In the genomic region with DNA sequence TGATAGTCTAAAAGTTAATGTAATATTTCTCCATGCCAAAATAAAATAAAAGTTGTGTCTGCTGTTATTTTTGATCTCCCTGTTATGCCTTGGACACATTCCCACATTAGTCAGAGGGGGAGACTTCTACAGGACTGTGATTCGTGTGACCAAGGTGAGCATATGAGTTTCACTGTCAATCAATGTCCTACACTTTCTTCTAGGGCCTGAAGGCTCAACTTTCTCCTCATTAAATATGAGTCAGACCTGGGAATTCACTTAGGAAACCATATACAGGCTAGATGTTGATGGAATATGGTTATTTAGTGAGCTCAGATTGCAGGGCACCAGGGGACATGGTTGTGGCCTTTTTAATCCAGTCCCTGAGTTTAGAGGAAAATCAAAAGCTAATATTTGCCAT, we compare ENCODE assay signal across 14 mouse cellular contexts. TPM values are rescaled to one million over a fixed set of nuclear protein-coding genes. Genes with fewer than 3 reads are reported as not detected.
DNase-seq lines count a peak whose midpoint lies in the region; ATAC-seq lines count a peak whose summit lies in the region.
"Had no signal": no experiment of that assay in that cellular context is flagged by ENCODE, and none has a peak within 500 bp of the region (broad histone marks: within the 10 kb centered on the region; RNA-seq: fewer than 3 reads in every experiment).

No protein-coding gene starts in this region.

- no peak overlapping the region for H3K9ac ChIP-seq in hindbrain, embryonic 13.5 days
- no peak overlapping the region for H3K9ac ChIP-seq in midbrain, embryonic 14.5 days (replicated peaks; ENCODE audit: low read length)
- no peak overlapping the region for H3K9ac ChIP-seq in midbrain, embryonic 11.5 days (ENCODE audit: low read length)
- no peak overlapping the region for H3K9ac ChIP-seq in hindbrain, embryonic 16.5 days (ENCODE audit: low read depth, low read length)
- H3K9ac ChIP-seq in heart, embryonic 11.5 days (ENCODE audit: low read depth, low read length): no peak overlapping the region
- H3K9ac ChIP-seq: heart, embryonic 13.5 days had no signal

- no peaks in the 10 kb centered on the region for H3K9me3 ChIP-seq in hindbrain, embryonic 13.5 days
- no peaks in the 10 kb centered on the region for H3K9me3 ChIP-seq in hindbrain, embryonic 10.5 days
- no peaks in the 10 kb centered on the region for H3K9me3 ChIP-seq in midbrain, embryonic 14.5 days (ENCODE audit: control insufficient read depth, low read length)
- H3K9me3 ChIP-seq in midbrain, embryonic 11.5 days (ENCODE audit: control insufficient read depth, low read length): no peaks in the 10 kb centered on the region
- no peaks in the 10 kb centered on the region for H3K9me3 ChIP-seq in hindbrain, embryonic 16.5 days (ENCODE audit: control insufficient read depth, low read length)
- no peaks in the 10 kb centered on the region for H3K9me3 ChIP-seq in heart, embryonic 11.5 days (replicated peaks; ENCODE audit: control insufficient read depth, low read length)
- H3K9me3 ChIP-seq: heart, embryonic 13.5 days had no signal

- no peaks in the 10 kb centered on the region for H3K36me3 ChIP-seq in hindbrain, embryonic 13.5 days
- H3K36me3 ChIP-seq in hindbrain, embryonic 10.5 days: no peaks in the 10 kb centered on the region
- H3K36me3 ChIP-seq in midbrain, embryonic 14.5 days (ENCODE audit: control insufficient read depth, insufficient read depth, low read length): no peaks in the 10 kb centered on the region
- H3K36me3 ChIP-seq in midbrain, embryonic 11.5 days (ENCODE audit: control insufficient read depth, insufficient read depth, low read length): no peaks in the 10 kb centered on the region
- no peaks in the 10 kb centered on the region for H3K36me3 ChIP-seq in hindbrain, embryonic 16.5 days (ENCODE audit: control insufficient read depth, insufficient read depth, low read length)
- H3K36me3 ChIP-seq in heart, embryonic 11.5 days (ENCODE audit: control insufficient read depth, insufficient read depth, low read length): no peaks in the 10 kb centered on the region
- H3K36me3 ChIP-seq: heart, embryonic 13.5 days had no signal

- peak overlapping the region; percentile 84 for H3K4me3 ChIP-seq in hindbrain, embryonic 13.5 days
- H3K4me3 ChIP-seq in hindbrain, embryonic 10.5 days: no peak overlapping the region
- no peak overlapping the region for H3K4me3 ChIP-seq in midbrain, embryonic 14.5 days (replicated peaks; ENCODE audit: low read depth, low read length)
- no peak overlapping the region for H3K4me3 ChIP-seq in midbrain, embryonic 11.5 days (ENCODE audit: low read depth, low read length)
- H3K4me3 ChIP-seq in hindbrain, embryonic 16.5 days (ENCODE audit: low read length): no peak overlapping the region
- no peak overlapping the region for H3K4me3 ChIP-seq in heart, embryonic 11.5 days (ENCODE audit: low read depth, low read length)

- ATAC-seq in hindbrain, embryonic 13.5 days (ENCODE audit: low FRiP score): no peak
- ATAC-seq in midbrain, embryonic 14.5 days (ENCODE audit: low FRiP score, low TSS enrichment): no peak
- no peak for ATAC-seq in midbrain, embryonic 11.5 days (ENCODE audit: low FRiP score)
- no peak for ATAC-seq in hindbrain, embryonic 16.5 days
- no peak for ATAC-seq in heart, embryonic 11.5 days (replicated peaks; ENCODE audit: insufficient number of reproducible peaks, low FRiP score, low TSS enrichment)
- ATAC-seq in megakaryocyte-erythroid progenitor cell, adult 5-6 weeks (replicated peaks; ENCODE audit: low FRiP score, low TSS enrichment, poor library complexity, severe bottlenecking): no peak

- H3K27ac ChIP-seq in hindbrain, embryonic 13.5 days: no peak overlapping the region
- no peak overlapping the region for H3K27ac ChIP-seq in hindbrain, embryonic 10.5 days
- no peak overlapping the region for H3K27ac ChIP-seq in midbrain, embryonic 14.5 days (replicated peaks; ENCODE audit: low read depth, low read length)
- no peak overlapping the region for H3K27ac ChIP-seq in midbrain, embryonic 11.5 days (ENCODE audit: low read depth, low read length)
- no peak overlapping the region for H3K27ac ChIP-seq in hindbrain, embryonic 16.5 days (ENCODE audit: low read depth, low read length)
- no peak overlapping the region for H3K27ac ChIP-seq in heart, embryonic 11.5 days (ENCODE audit: low read depth, low read length)
- H3K27ac ChIP-seq: heart, embryonic 13.5 days had no signal

- H3K4me2 ChIP-seq in hindbrain, embryonic 13.5 days: peak overlapping the region; percentile 89
- peak overlapping the region; percentile 75 for H3K4me2 ChIP-seq in midbrain, embryonic 14.5 days (ENCODE audit: low read length)
- no peak overlapping the region for H3K4me2 ChIP-seq in midbrain, embryonic 11.5 days
- H3K4me2 ChIP-seq in hindbrain, embryonic 16.5 days (ENCODE audit: low read length): peak overlapping the region; percentile 66
- H3K4me2 ChIP-seq in heart, embryonic 11.5 days: no peak overlapping the region

- 40% methylated on average over 1 of the region's 1 CpGs for WGBS in hindbrain, embryonic 13.5 days
- 69% methylated on average over 1 of the region's 1 CpGs for WGBS in hindbrain, embryonic 10.5 days
- 60% methylated on average over 1 of the region's 1 CpGs for WGBS in midbrain, embryonic 14.5 days
- 84% methylated on average over 1 of the region's 1 CpGs for WGBS in midbrain, embryonic 11.5 days
- 56% methylated on average over 1 of the region's 1 CpGs for WGBS in hindbrain, embryonic 16.5 days
- 63% methylated on average over 1 of the region's 1 CpGs for WGBS in heart, embryonic 11.5 days (ENCODE audit: insufficient replicate concordance)

- H3K4me1 ChIP-seq in hindbrain, embryonic 13.5 days (replicated peaks): peaks cover 38% of the 10 kb centered on the region
- H3K4me1 ChIP-seq in hindbrain, embryonic 10.5 days (replicated peaks): peaks cover 18% of the 10 kb centered on the region
- H3K4me1 ChIP-seq in midbrain, embryonic 14.5 days (ENCODE audit: control insufficient read depth, insufficient read depth, low read length): peaks cover 22% of the 10 kb centered on the region
- peaks cover 10% of the 10 kb centered on the region for H3K4me1 ChIP-seq in midbrain, embryonic 11.5 days (ENCODE audit: control insufficient read depth, insufficient read depth, low read length)
- H3K4me1 ChIP-seq in hindbrain, embryonic 16.5 days (ENCODE audit: control insufficient read depth, insufficient read depth, low read depth, low read length): peaks cover 10% of the 10 kb centered on the region
- no peaks in the 10 kb centered on the region for H3K4me1 ChIP-seq in heart, embryonic 11.5 days (ENCODE audit: control insufficient read depth, insufficient read depth, low read length)

- H3K27me3 ChIP-seq in hindbrain, embryonic 13.5 days: no peaks in the 10 kb centered on the region
- no peaks in the 10 kb centered on the region; the same call in 1 of the 2 replicates for H3K27me3 ChIP-seq in hindbrain, embryonic 10.5 days (ENCODE audit: insufficient read depth, poor library complexity, severe bottlenecking)
- no peaks in the 10 kb centered on the region for H3K27me3 ChIP-seq in midbrain, embryonic 14.5 days (ENCODE audit: control insufficient read depth, insufficient read depth, low read length)
- H3K27me3 ChIP-seq in midbrain, embryonic 11.5 days (ENCODE audit: control insufficient read depth, insufficient read depth, low read length): no peaks in the 10 kb centered on the region
- H3K27me3 ChIP-seq in hindbrain, embryonic 16.5 days (replicated peaks; ENCODE audit: control insufficient read depth, insufficient read depth, low read length): no peaks in the 10 kb centered on the region
- H3K27me3 ChIP-seq in heart, embryonic 11.5 days (ENCODE audit: control insufficient read depth, insufficient read depth, low read length): 0 out of 2 replicates have a peak, but pooled peaks cover 4% of the 10 kb centered on the region

- no peak for DNase-seq in hindbrain, embryonic 10.5 days (ENCODE audit: low spot score)
- no peak for DNase-seq in midbrain, embryonic 14.5 days
- DNase-seq in midbrain, embryonic 11.5 days (ENCODE audit: low spot score, missing footprints): no peak
- DNase-seq in urinary bladder, postnatal 10 days (ENCODE audit: low spot score): no peak
- DNase-seq: cerebellum, adult 9-11 months; gastrocnemius, postnatal 14 days; lung, adult 2 months; spleen, adult 18-20 months; thymus, adult 18-20 months had no signal

RNA-seq across cellular contexts. Expression of a gene that starts 3.1 kb away (rescaled TPM):
- 2.5 and 2.7 TPM in 2 replicates for polyA plus RNA-seq in hindbrain, embryonic 13.5 days (2015; fragmentation: Nextera tagmentation; extraction: Ambion mirVana)
- 1.2 and 1.3 TPM in 2 replicates for polyA plus RNA-seq in hindbrain, embryonic 10.5 days (2016; fragmentation: Nextera tagmentation; extraction: Ambion mirVana)
- 2.4 and 3.3 TPM in 2 replicates for polyA plus RNA-seq in midbrain, embryonic 14.5 days (2014; fragmentation: Nextera tagmentation; extraction: Ambion mirVana)
- 1.2 and 1.5 TPM in 2 replicates for polyA plus RNA-seq in midbrain, embryonic 11.5 days (2014; fragmentation: Nextera tagmentation; extraction: Ambion mirVana)
- polyA plus RNA-seq in hindbrain, embryonic 16.5 days (2015; fragmentation: Nextera tagmentation; extraction: Ambion mirVana): 2.0 and 2.1 TPM in 2 replicates
- polyA plus RNA-seq in heart, embryonic 11.5 days (2014; fragmentation: Nextera tagmentation; extraction: Ambion mirVana): 0.62 and 1.1 TPM in 2 replicates
- 0.32 TPM in 1 of 2 replicates, not detected in the other for total RNA-seq in megakaryocyte-erythroid progenitor cell, adult 5-6 weeks (2014; fragmentation: Nextera tagmentation)
- 0.42 and 0.69 TPM in 2 replicates for total RNA-seq in megakaryocyte-erythroid progenitor cell, adult 5-6 weeks (2017)

Comparison
In these comparisons a context has a peak if more than half of its experiments do, and no peak if none do; other contexts are left out.
1. H3K4me2 ChIP-seq: peak in hindbrain, embryonic 13.5 days (single experiment), midbrain, embryonic 14.5 days (single experiment) and hindbrain, embryonic 16.5 days (single experiment); none in midbrain, embryonic 11.5 days (single experiment) and heart, embryonic 11.5 days (single experiment).